Mouse (Mus musculus) hindbrain, embryonic 14.5 days (tissue): Measurements from ENCODE around the gene Myl6b. TPM values are rescaled to one million over a fixed set of nuclear protein-coding genes. Genes with fewer than 3 reads are reported as not detected.

Source experiments
- ATAC-seq: fragments of 200-750 bp; cut with Nextera tagmentation; 2 replicates; pipeline ENCODE4 v1.8.0; 2017; ENCODE audit warnings: moderate number of reproducible peaks, mild to moderate bottlenecking, moderate TSS enrichment, moderate library complexity; ENCODE audit not compliant: low FRiP score
- DNase-seq: peaks from one replicate; pipeline ENCODE4 v3.0.0-alpha.2; 2015; ENCODE audit warnings: low spot score
- H3K27ac ChIP-seq: fragments of 300-500 bp; sonication (generic); 2 replicates; pipeline ENCODE4 v1.5.1; 2014; ENCODE audit warnings: mild to moderate bottlenecking, moderate library complexity
- H3K27me3 ChIP-seq: fragments of 300-500 bp; sonication (generic); 2 replicates; pipeline ENCODE4 v1.6.1; 2014; ENCODE audit warnings: mild to moderate bottlenecking, low read length, mixed read lengths; ENCODE audit not compliant: control insufficient read depth, insufficient read depth
- H3K36me3 ChIP-seq: fragments of 300-500 bp; sonication (generic); replicated peaks from 2 replicates; pipeline ENCODE4 v1.6.1; 2014; ENCODE audit not compliant: control insufficient read depth, insufficient read depth
- H3K4me1 ChIP-seq: fragments of 300-500 bp; sonication (generic); replicated peaks from 2 replicates; pipeline ENCODE4 v1.6.1; 2014; ENCODE audit warnings: antibody characterized with exemption, low read length, mixed read lengths; ENCODE audit not compliant: control insufficient read depth, insufficient read depth
- H3K4me2 ChIP-seq: fragments of 300-500 bp; sonication (generic); replicated peaks from 2 replicates; pipeline ENCODE4 v1.6.1; 2014; ENCODE audit warnings: mild to moderate bottlenecking, moderate library complexity
- H3K4me3 ChIP-seq: fragments of 300-500 bp; sonication (generic); replicated peaks from 2 replicates; pipeline ENCODE4 v1.5.1; 2014; ENCODE audit warnings: mild to moderate bottlenecking, low read length
- H3K9ac ChIP-seq: fragments of 300-500 bp; sonication (generic); 2 replicates; pipeline ENCODE4 v1.6.1; 2014
- H3K9me3 ChIP-seq: fragments of 300-500 bp; sonication (generic); 2 replicates; pipeline ENCODE4 v1.6.1; 2016; ENCODE audit warnings: low read length; ENCODE audit not compliant: control insufficient read depth
- WGBS: fragments of 180-500 bp; shearing (Covaris S2); extraction: QIAGEN DNeasy Blood & Tissue Kit; methylation state at CpG from one replicate; pipeline ENCODE4 v1.1.7; 2014; 5-methylcytosine and 5-hydroxymethylcytosine counted together
- polyA plus RNA-seq: library from polyadenylated mRNA; unstranded; fragments of >200 nt; fragmentation: Nextera tagmentation; extraction: Ambion mirVana; gene quantifications from 2 replicates; pipeline ENCODE4 v1.2.1, GENCODE M21; 2014

Gene Myl6b
- polyA plus RNA-seq, 1 experiment from 2014 or later = 6.1 TPM

GRCm38 (mm10) chr10:128522351-128522750 lies 23.9 kb upstream of the Myl6b start:
- H3K9ac ChIP-seq = no peak overlapping the region
- WGBS = 81% methylated on average over 6 of the region's 6 CpGs

DNA sequence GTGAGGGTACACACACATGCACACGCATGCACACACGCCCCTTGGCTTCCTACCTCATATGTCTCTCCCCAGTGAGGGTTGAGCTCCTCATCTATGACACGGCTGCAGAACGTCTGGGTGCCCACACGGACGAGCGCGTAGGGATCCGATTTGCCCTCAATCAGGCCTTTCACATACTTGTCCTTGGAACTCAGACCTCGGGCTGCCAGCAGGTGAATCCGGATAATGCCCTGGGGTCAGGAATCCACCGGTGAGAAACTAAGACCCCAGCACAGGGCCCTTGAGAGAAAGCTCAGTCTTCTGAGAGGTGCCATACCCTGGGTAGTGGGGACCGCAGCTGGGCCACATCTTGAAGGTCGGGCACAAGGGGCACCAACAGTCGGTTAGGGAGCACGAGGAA lies 22.1 kb upstream of the Myl6b start:
- H3K36me3 ChIP-seq = 0 out of 2 replicates have a peak, but pooled peaks cover 12% of the 10 kb centered on the region
- H3K4me2 ChIP-seq = no peak overlapping the region
- no peak overlapping the region for H3K27ac ChIP-seq
- 87% methylated on average over 16 of the region's 16 CpGs for WGBS
- DNase-seq (no peak), ATAC-seq (no peak)
- H3K9ac ChIP-seq = no peak overlapping the region
- H3K27me3 ChIP-seq = peaks cover 24% of the 10 kb centered on the region
- H3K9me3 ChIP-seq = no peaks in the 10 kb centered on the region
- no peak overlapping the region for H3K4me3 ChIP-seq
- 0 out of 2 replicates have a peak, but pooled peaks cover 2% of the 10 kb centered on the region for H3K4me1 ChIP-seq

More at GRCm38 (mm10) chr10:128522351-128522750, 23.9 kb upstream of the Myl6b start:
- no peak overlapping the region for H3K4me3 ChIP-seq
- no peak for ATAC-seq
- H3K4me1 ChIP-seq = 0 out of 2 replicates have a peak, but pooled peaks cover 4% of the 10 kb centered on the region
- H3K36me3 ChIP-seq = 0 out of 2 replicates have a peak, but pooled peaks cover 10% of the 10 kb centered on the region
- H3K4me2 ChIP-seq = no peak overlapping the region
- DNase-seq = no peak
- no peak overlapping the region for H3K27ac ChIP-seq
- H3K27me3 ChIP-seq = peaks cover 18% of the 10 kb centered on the region
- H3K9me3 ChIP-seq = no peaks in the 10 kb centered on the region

- H3K27me3 ChIP-seq = peaks cover 17% of the 10 kb centered on the region
These were observed 20.3 kb upstream of the Myl6b start for GRCm38 (mm10) chr10:128518833-128519232.

DNA sequence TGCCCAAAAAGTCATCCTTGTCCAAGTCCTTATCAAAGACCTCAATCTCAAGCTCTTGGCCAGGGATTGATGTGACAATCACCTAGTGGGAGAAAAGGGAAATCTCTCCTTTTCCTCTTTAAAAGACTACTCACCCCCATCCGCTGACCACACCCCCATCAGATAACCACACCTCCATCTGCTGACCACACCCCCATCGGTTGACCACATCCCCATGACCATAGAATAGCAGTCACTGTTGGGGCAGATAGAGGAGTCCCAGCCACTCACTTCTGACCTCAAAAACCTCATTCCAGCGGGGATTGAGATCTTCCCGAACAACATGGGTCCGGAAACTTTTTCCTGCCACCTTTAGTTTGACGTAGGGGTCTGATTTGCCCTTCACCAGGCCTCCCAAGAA lies 18.2 kb upstream of the Myl6b start:
- 21% methylated on average over 6 of the region's 6 CpGs for WGBS
- Histone ChIP-seq H3K4me2 (no peak overlapping the region), H3K9ac (no peak overlapping the region), H3K9me3 (no peaks in the 10 kb centered on the region), H3K4me3 (no peak overlapping the region), H3K4me1 (no peaks in the 10 kb centered on the region), H3K27me3 (peaks cover 16% of the 10 kb centered on the region), H3K36me3 (peaks cover 36% of the 10 kb centered on the region; the same call in 1 of the 2 replicates), H3K27ac (no peak overlapping the region)
- ATAC-seq = no peak
- no peak for DNase-seq

More at GRCm38 (mm10) chr10:128518833-128519232, 20.3 kb upstream of the Myl6b start:
- Histone ChIP-seq H3K9me3 (no peaks in the 10 kb centered on the region), H3K4me1 (no peaks in the 10 kb centered on the region), H3K4me3 (no peak overlapping the region), H3K27ac (no peak overlapping the region), H3K36me3 (0 out of 2 replicates have a peak, but pooled peaks cover 17% of the 10 kb centered on the region), H3K9ac (no peak overlapping the region), H3K4me2 (no peak overlapping the region)
- WGBS = 66% methylated on average over 7 of the region's 7 CpGs
- ATAC-seq (no peak), DNase-seq (no peak)

- DNase-seq = no peak
- H3K4me2 ChIP-seq = no peak overlapping the region
- 17% methylated on average over 19 of the region's 20 CpGs for WGBS
- H3K27me3 ChIP-seq = peaks cover 16% of the 10 kb centered on the region
- peaks cover 37% of the 10 kb centered on the region; the same call in 1 of the 2 replicates for H3K36me3 ChIP-seq
- H3K27ac ChIP-seq = no peak overlapping the region
- H3K9me3 ChIP-seq = no peaks in the 10 kb centered on the region
- ATAC-seq = no peak
- no peaks in the 10 kb centered on the region for H3K4me1 ChIP-seq
- no peak overlapping the region for H3K4me3 ChIP-seq
- no peak overlapping the region for H3K9ac ChIP-seq
These were observed 17.5 kb upstream of the Myl6b start for GRCm38 (mm10) chr10:128516029-128516428.

DNA sequence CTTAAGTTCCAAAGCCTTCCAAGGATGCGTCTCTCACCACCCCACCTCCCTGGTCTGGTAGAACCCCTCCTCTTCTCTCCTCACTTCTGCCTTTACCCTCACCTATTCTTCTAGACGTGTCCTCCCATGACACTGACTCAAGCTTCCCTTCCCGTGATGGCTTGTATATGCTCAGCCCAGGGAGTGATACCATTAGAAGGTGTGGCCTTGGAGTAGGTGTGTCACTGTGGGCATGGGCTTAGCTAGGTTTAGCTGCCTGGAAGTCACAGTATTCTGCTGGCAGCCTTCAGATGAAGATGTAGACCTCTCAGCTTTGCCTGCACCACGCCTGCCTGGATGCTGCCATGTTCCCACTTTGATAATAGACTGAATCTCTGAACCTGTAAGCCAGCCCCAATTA lies 16.6 kb upstream of the Myl6b start:
- H3K4me1 ChIP-seq = no peaks in the 10 kb centered on the region
- H3K27ac ChIP-seq = no peak overlapping the region
- H3K36me3 ChIP-seq = peaks cover 41% of the 10 kb centered on the region; the same call in 1 of the 2 replicates
- H3K9me3 ChIP-seq = no peaks in the 10 kb centered on the region
- H3K27me3 ChIP-seq = peaks cover 16% of the 10 kb centered on the region
- DNase-seq = no peak
- H3K9ac ChIP-seq = no peak overlapping the region
- WGBS = 81% methylated on average over 4 of the region's 4 CpGs
- ATAC-seq = no peak
- no peak overlapping the region for H3K4me2 ChIP-seq
- no peak overlapping the region for H3K4me3 ChIP-seq

DNA sequence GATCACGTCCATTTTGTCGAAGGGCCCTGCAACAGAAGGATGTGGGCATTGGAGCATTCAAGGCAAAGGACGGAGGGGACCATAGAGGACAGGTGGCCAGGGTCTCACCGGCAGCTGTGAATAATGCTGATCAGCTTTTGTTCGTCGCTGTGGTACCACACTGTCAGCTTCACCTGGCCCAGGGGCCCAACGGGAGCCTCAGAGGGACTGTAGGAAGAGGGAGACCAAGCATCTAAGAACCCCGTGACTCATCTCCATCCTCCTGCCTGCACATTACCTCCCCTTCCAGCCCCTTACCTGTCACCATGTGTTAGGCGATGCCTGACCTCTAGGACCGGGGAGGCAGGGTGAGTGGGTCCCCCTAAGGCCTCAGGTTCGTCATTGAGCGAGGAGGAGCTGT lies 13.3 kb upstream of the Myl6b start:
- H3K36me3 ChIP-seq = peaks cover 40% of the 10 kb centered on the region; the same call in 1 of the 2 replicates
- no peak overlapping the region for H3K4me2 ChIP-seq
- H3K27me3 ChIP-seq = peaks cover 4% of the 10 kb centered on the region; the same call in 1 of the 2 replicates
- DNase-seq = no peak
- ATAC-seq = no peak
- H3K9ac ChIP-seq = no peak overlapping the region
- no peaks in the 10 kb centered on the region for H3K4me1 ChIP-seq
- H3K27ac ChIP-seq = no peak overlapping the region
- H3K4me3 ChIP-seq = no peak overlapping the region
- WGBS = 82% methylated on average over 12 of the region's 12 CpGs
- no peaks in the 10 kb centered on the region for H3K9me3 ChIP-seq

DNA sequence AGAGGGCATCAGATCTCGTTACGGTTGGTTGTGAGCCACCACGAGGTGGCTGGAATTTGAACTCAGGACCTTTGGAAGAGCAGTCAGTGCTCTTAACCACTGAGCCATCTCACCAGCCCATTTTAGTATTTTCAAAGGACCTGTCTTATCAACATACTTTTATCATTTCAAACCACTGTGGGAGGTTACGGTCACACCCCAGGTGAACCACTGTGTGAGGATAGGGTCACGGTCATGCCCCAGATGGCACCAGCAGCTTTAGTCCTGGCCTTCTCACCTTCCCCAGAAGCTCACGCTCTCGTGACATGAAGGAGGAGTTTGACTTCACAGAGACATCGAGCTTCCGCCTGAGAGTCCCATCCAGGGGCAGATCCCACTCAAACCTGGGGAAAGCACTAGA lies 12.7 kb upstream of the Myl6b start:
- Histone ChIP-seq H3K9ac (no peak overlapping the region), H3K27me3 (peaks cover 3% of the 10 kb centered on the region; the same call in 1 of the 2 replicates), H3K27ac (no peak overlapping the region), H3K36me3 (peaks cover 40% of the 10 kb centered on the region; the same call in 1 of the 2 replicates), H3K4me2 (no peak overlapping the region), H3K4me3 (no peak overlapping the region), H3K4me1 (no peaks in the 10 kb centered on the region), H3K9me3 (no peaks in the 10 kb centered on the region)
- WGBS = 91% methylated on average over 9 of the region's 9 CpGs
- DNase-seq (no peak), ATAC-seq (no peak)

DNA sequence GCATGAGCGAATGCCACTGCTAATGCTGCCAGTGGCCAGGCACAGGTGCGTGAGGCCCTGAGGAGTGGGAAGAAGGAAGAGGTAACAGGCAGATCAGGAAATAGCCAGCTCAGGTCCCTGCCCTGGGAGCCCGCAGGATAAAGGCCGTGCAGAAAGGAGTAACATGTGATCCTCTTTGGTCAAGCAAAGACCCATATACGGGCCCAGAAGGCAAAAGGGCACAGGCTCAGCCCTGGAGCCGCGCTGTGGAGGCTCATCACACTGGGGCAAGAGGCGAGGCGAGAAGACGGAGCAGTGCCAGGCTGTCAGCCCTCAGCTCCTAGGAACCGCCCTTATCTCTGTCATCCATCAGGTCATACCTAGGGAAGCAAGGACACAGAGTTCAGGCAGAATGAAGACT lies 11.8 kb upstream of the Myl6b start:
- no peak overlapping the region for H3K4me3 ChIP-seq

GRCm38 (mm10) chr10:128509831-128510230 lies 11.3 kb upstream of the Myl6b start:
- ATAC-seq = no peak
- WGBS = 89% methylated on average over 4 of the region's 4 CpGs

More for the DNA sequence above, 11.8 kb upstream of the Myl6b start:
- DNase-seq (no peak), ATAC-seq (no peak)
- Histone ChIP-seq H3K36me3 (peaks cover 40% of the 10 kb centered on the region; the same call in 1 of the 2 replicates), H3K9ac (no peak overlapping the region), H3K27me3 (no peaks in the 10 kb centered on the region), H3K4me1 (no peaks in the 10 kb centered on the region), H3K4me2 (no peak overlapping the region), H3K9me3 (no peaks in the 10 kb centered on the region), H3K27ac (no peak overlapping the region)
- WGBS = 89% methylated on average over 11 of the region's 11 CpGs

More at GRCm38 (mm10) chr10:128509831-128510230, 11.3 kb upstream of the Myl6b start:
- no peak overlapping the region for H3K4me3 ChIP-seq
- H3K36me3 ChIP-seq = peaks cover 40% of the 10 kb centered on the region; the same call in 1 of the 2 replicates
- H3K27ac ChIP-seq = no peak overlapping the region
- H3K4me1 ChIP-seq = no peaks in the 10 kb centered on the region
- H3K9ac ChIP-seq = no peak overlapping the region
- H3K27me3 ChIP-seq = no peaks in the 10 kb centered on the region
- DNase-seq = no peak
- H3K4me2 ChIP-seq = no peak overlapping the region
- no peaks in the 10 kb centered on the region for H3K9me3 ChIP-seq
